Mouse (Mus musculus): ENCODE measurements around the gene Adgrl1.

Gene Adgrl1

DNA sequence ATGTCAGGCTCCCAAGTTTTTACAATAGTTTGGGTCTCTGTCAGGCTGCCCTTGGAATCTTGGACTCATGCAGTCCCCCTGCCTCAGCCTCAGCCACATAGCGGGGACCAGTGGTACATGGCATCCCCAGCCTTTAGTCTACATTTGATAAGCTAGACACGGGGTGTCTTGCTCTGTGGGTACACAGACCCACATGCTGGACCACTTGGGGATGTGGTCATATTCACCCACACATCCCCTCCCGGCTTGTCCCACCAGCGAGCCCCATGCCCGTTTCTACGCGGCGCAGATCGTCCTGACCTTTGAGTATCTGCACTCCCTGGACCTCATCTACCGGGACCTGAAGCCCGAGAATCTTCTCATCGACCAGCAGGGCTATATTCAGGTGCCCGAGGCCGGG lies 90.3 kb downstream of the Adgrl1 start:
- DNase-seq (ENCODE audit: low spot score in 2 of 2) = no peak

All from heart, adult 9 months (tissue).